Mouse (Mus musculus) left cerebral cortex, adult 8-10 months (tissue): Measurements from ENCODE around the gene Gstm4. TPM values are rescaled to one million over a fixed set of nuclear protein-coding genes. Genes with fewer than 3 reads are reported as not detected.
A peak's percentile ranks its signal among the peaks of the same experiment; 100 is the strongest.
"Not testable (repeated sequence)": the region's sequence is repeated elsewhere in the genome, so short reads cannot be mapped to it uniquely, and the experiment has no call there.

Experiments
- DNase-seq, 2 experiments: peaks; one replicate each; pipeline ENCODE4 v3.0.0; 2022; ENCODE audit warnings: low spot score in 2 of 2
- total RNA-seq, 4 experiments: library from RNA; stranded (reverse); gene quantifications; 2 replicates each; pipeline ENCODE4 v1.2.4; 2022

Gstm4 gene
- total RNA-seq, 4 experiments from 2014 or later, result 10.0 to 12.6 (median 11.2) TPM

- peak in 1 of 2 experiments; percentile 60 for DNase-seq
These were observed 25.9 kb upstream of the Gstm4 start for GRCm38 (mm10) chr3:108070295-108071293.

GRCm38 (mm10) chr3:108069231-108069870, 24.7 kb upstream of the Gstm4 start:
- no peak for DNase-seq

- no peak for DNase-seq
These were observed 24.1 kb upstream of the Gstm4 start for GRCm38 (mm10) chr3:108068826-108069225.

- DNase-seq, result no peak
These were observed 22.8 kb upstream of the Gstm4 start for GRCm38 (mm10) chr3:108067370-108067934.

GRCm38 (mm10) chr3:108065551-108065950, 20.9 kb upstream of the Gstm4 start:
- DNase-seq, result no peak

- no peak for DNase-seq
These were observed 20.0 kb upstream of the Gstm4 start for GRCm38 (mm10) chr3:108064672-108065071.

GRCm38 (mm10) chr3:108062648-108063047, 18.0 kb upstream of the Gstm4 start:
- DNase-seq, result no peak

GRCm38 (mm10) chr3:108061420-108061819, 16.7 kb upstream of the Gstm4 start:
- DNase-seq, result no peak

GRCm38 (mm10) chr3:108050493-108050892, 5.8 kb upstream of the Gstm4 start:
- DNase-seq, result no peak

GRCm38 (mm10) chr3:108048306-108048705, 3.6 kb upstream of the Gstm4 start:
- DNase-seq, result no peak

GRCm38 (mm10) chr3:108046944-108047655, 2.4 kb upstream of the Gstm4 start:
- DNase-seq, result no peak

GRCm38 (mm10) chr3:108033156-108033555, 11.5 kb downstream of the Gstm4 start:
- DNase-seq, result no peak

GRCm38 (mm10) chr3:108032113-108032512, 12.6 kb downstream of the Gstm4 start:
- DNase-seq, result no peak

GRCm38 (mm10) chr3:108028641-108029365, 15.9 kb downstream of the Gstm4 start:
- no peak for DNase-seq

- DNase-seq, result no peak
These were observed 18.1 kb downstream of the Gstm4 start for GRCm38 (mm10) chr3:108026597-108026996.

- DNase-seq, result no peak
These were observed 18.6 kb downstream of the Gstm4 start for GRCm38 (mm10) chr3:108026049-108026448.

GRCm38 (mm10) chr3:108025318-108025717, 19.4 kb downstream of the Gstm4 start:
- DNase-seq, result no peak

- no peak for DNase-seq
These were observed 22.0 kb downstream of the Gstm4 start for GRCm38 (mm10) chr3:108022650-108023049.

GRCm38 (mm10) chr3:108020351-108021022, 24.2 kb downstream of the Gstm4 start:
- not testable (repeated sequence) for DNase-seq

- not testable (repeated sequence) for DNase-seq
These were observed 25.5 kb downstream of the Gstm4 start for GRCm38 (mm10) chr3:108019226-108019625.
